Mouse (Mus musculus) G1E (cell line): ENCODE data around the gene Ccdc77. TPM values are rescaled to one million over a fixed set of nuclear protein-coding genes. Genes with fewer than 3 reads are reported as not detected.
A peak's percentile ranks its signal among the peaks of the same experiment; 100 is the strongest.

Experiments used
- ATAC-seq: 2 replicates; pipeline ENCODE4 v1.8.0; 2016; ENCODE audit warnings: mild to moderate bottlenecking; ENCODE audit not compliant: insufficient number of reproducible peaks, poor library complexity, low FRiP score, severe bottlenecking; ENCODE audit errors: extremely low read depth
- DNase-seq: peaks from one replicate; pipeline ENCODE4 v3.0.0; 2012; ENCODE audit warnings: low spot score
- H3K27me3 ChIP-seq: 2 replicates; pipeline ENCODE4 v1.6.1; 2012; ENCODE audit warnings: mild to moderate bottlenecking, low read length, inconsistent platforms; ENCODE audit not compliant: insufficient read depth
- H3K36me3 ChIP-seq: replicated peaks from 2 replicates; pipeline ENCODE3; 2012; ENCODE audit warnings: mild to moderate bottlenecking, inconsistent platforms
- H3K4me1 ChIP-seq: 2 replicates; pipeline ENCODE4 v1.6.1; 2012; ENCODE audit warnings: low read depth, low read length, inconsistent platforms, mixed read lengths; ENCODE audit not compliant: insufficient read depth
- H3K4me3 ChIP-seq: 2 replicates; pipeline ENCODE4 v1.5.1; 2012; ENCODE audit warnings: low read depth, mild to moderate bottlenecking, inconsistent platforms, low read length, moderate library complexity, mixed read lengths
- H3K9me3 ChIP-seq: replicated peaks from 2 replicates; pipeline ENCODE4 v1.6.1; 2012; ENCODE audit warnings: inconsistent platforms
- CTCF ChIP-seq: IDR thresholded peaks from 2 replicates; pipeline ENCODE4 v1.5.1; 2012; ENCODE audit warnings: low read depth, low read length, inconsistent platforms, mixed read lengths
- GATA1 ChIP-seq: IDR thresholded peaks from 2 replicates; pipeline ENCODE4 v1.6.1; 2012; ENCODE audit warnings: borderline replicate concordance, low read length, inconsistent platforms, mixed read lengths
- GATA2 ChIP-seq: IDR thresholded peaks from 2 replicates; pipeline ENCODE4 v1.6.1; 2012; ENCODE audit warnings: low read depth, low read length, inconsistent platforms, borderline replicate concordance
- POLR2AphosphoS5 ChIP-seq: IDR thresholded peaks from 2 replicates; pipeline ENCODE4 v1.6.1; 2012; ENCODE audit warnings: low read depth, low read length, inconsistent platforms; ENCODE audit not compliant: insufficient replicate concordance
- TAL1 ChIP-seq: conservative IDR thresholded peaks from 2 replicates; pipeline ENCODE4 v1.6.1; 2012; ENCODE audit warnings: low read depth, low read length, inconsistent platforms, mixed read lengths
- polyA plus RNA-seq: library from polyadenylated mRNA; stranded (reverse); fragments of >175 nt; gene quantifications from 2 replicates; pipeline ENCODE4 v1.2.3, GENCODE M21; 2012
- total RNA-seq, 2 experiments: library from RNA; stranded (forward) in 1 of 2; stranded (reverse) in 1 of 2; fragments of 200-1000 nt in 1 of 2; fragments of >200 nt in 1 of 2; fragmentation: Nextera tagmentation in 1 of 2; gene quantifications; 2 replicates each; pipeline ENCODE4 v1.2.3; 2014 to 2017

The Ccdc77 gene
- total and polyA plus RNA-seq, 3 experiments = 3.4 to 33.6 (median 31.9) TPM

DNA sequence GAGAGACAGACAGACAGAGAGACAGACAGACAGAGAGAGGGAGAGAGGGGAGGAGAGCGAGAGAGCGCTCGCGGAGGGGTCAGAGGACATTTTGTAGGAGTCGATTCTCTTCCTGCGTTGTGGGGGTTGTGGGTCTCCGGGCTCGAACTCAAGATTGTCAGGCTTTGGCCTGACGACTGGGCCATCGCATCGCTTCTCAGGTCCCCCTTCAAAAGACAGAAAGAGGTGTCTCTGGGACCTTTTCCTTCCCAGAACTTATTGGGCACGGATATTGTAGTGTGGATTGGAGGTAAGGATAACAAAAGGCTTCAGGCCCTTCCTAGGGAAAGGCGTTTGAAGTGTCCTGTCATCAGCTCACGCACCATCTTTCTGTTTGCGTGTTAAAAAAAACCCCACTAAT lies 877 bp upstream of the Ccdc77 start:
- TF ChIP-seq TAL1 (no peak), GATA1 (no peak), GATA2 (no peak), CTCF (no peak)
- Histone ChIP-seq H3K4me1 (peaks cover 13% of the 10 kb centered on the region), H3K9me3 (no peaks in the 10 kb centered on the region), H3K36me3 (peaks cover 34% of the 10 kb centered on the region), H3K27me3 (no peaks in the 10 kb centered on the region), H3K4me3 (peak overlapping the region; percentile 90)
- ATAC-seq = no peak
- no peak for DNase-seq

DNA sequence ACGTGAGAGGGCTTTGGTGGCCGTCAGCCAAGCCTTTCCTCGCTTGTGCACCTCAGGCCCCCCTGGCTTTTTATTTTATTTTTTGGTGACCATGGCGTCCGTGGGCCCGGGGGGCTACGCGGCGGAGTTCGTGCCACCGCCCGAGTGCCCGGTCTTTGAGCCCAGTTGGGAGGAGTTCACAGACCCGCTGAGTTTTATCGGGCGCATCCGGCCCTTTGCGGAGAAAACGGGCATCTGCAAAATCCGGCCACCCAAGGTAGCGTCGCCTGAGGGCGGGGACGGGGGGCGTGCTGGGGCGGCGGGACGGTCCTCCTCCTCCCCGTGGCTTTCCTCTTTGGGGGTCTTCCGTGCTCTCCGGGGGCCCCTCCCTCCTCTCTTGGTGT lies 340 bp upstream of the Ccdc77 start:
- no peak for TF ChIP-seq CTCF
- TF ChIP-seq TAL1 = no peak
- TF ChIP-seq POLR2AphosphoS5 = no peak
- TF ChIP-seq GATA1 = no peak
- no peak for TF ChIP-seq GATA2
- H3K4me1 ChIP-seq = peaks cover 13% of the 10 kb centered on the region
- no peaks in the 10 kb centered on the region for H3K9me3 ChIP-seq
- H3K4me3 ChIP-seq = peak overlapping the region; percentile 90
- no peak for DNase-seq
- no peaks in the 10 kb centered on the region for H3K27me3 ChIP-seq
- peaks cover 30% of the 10 kb centered on the region for H3K36me3 ChIP-seq
- ATAC-seq = no peak

DNA sequence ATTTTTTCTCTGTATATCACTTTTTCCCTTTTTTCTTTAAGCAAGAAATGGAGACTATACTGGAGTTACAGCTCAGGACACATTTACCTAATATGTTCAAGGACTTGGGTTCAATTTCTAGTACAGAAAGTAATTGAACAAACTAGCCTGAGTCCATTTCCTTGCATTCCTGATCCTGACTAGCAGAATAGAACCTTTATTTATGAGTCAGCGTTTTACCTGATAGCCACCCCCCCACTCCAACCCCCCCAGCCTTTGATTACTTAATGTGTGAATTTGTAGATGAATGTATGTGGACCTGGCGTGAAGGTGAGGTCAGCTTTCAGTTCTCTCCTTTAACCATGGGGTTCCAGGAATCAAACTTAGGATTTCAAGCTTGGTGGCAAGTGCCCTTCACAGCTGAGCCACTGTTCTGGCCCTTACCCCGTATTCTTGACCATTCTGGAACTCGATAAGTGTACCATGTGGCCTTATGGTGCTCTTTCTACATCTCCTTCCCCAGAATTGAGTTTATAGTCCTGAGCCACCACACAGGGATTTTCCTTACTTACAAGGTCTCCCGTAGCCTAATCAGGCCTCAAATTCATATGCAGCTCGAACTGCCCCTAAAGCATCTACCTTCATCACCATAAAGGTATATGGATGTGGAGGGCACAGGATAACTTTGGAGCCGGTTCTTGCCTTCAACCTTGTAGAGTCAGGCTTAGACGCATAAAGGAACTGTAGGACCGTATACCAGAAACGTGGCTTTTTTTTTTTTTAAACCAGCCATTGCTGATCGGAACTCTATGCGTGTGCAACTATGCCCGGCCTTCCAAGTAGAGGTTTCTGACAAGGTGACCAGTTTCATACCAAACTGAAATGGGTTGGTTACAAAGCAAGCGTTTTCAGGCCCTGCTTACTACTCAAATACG lies 1.1 kb downstream of the Ccdc77 start:
- no peak for DNase-seq
- H3K4me3 ChIP-seq = peak overlapping the region; percentile 90
- no peak for ATAC-seq
- TF ChIP-seq GATA1 (no peak), POLR2AphosphoS5 (no peak), CTCF (no peak), TAL1 (no peak), GATA2 (no peak)
- no peaks in the 10 kb centered on the region for H3K27me3 ChIP-seq
- no peaks in the 10 kb centered on the region for H3K9me3 ChIP-seq
- H3K36me3 ChIP-seq = peaks cover 15% of the 10 kb centered on the region
- H3K4me1 ChIP-seq = peaks cover 14% of the 10 kb centered on the region

DNA sequence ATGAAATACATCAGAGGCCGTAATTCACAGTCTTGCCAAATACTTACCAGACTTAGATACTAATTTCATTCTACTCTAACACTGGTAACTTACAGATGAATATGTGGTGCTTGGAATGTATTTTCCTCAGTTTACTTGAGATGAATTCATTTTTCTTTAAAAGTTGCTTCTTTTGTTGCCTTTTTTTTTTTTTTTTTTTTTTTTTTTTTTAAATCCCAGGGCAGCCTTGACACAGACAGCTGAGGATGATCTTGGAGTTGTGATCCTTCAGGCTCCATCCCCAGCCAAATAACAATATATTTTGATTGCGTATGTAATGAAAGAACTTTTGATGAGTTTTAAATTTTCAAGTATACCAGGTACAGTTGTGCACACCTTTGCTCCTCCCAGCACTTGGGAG lies 2.0 kb downstream of the Ccdc77 start:
- Histone ChIP-seq H3K36me3 (peaks cover 6% of the 10 kb centered on the region), H3K9me3 (no peaks in the 10 kb centered on the region), H3K4me1 (peaks cover 17% of the 10 kb centered on the region), H3K4me3 (no peak overlapping the region; the same call in 1 of the 2 replicates), H3K27me3 (no peaks in the 10 kb centered on the region)
- no peak for TF ChIP-seq TAL1
- no peak for TF ChIP-seq CTCF
- no peak for TF ChIP-seq GATA2
- TF ChIP-seq GATA1 = no peak
- TF ChIP-seq POLR2AphosphoS5 = no peak
- ATAC-seq (no peak), DNase-seq (no peak)

DNA sequence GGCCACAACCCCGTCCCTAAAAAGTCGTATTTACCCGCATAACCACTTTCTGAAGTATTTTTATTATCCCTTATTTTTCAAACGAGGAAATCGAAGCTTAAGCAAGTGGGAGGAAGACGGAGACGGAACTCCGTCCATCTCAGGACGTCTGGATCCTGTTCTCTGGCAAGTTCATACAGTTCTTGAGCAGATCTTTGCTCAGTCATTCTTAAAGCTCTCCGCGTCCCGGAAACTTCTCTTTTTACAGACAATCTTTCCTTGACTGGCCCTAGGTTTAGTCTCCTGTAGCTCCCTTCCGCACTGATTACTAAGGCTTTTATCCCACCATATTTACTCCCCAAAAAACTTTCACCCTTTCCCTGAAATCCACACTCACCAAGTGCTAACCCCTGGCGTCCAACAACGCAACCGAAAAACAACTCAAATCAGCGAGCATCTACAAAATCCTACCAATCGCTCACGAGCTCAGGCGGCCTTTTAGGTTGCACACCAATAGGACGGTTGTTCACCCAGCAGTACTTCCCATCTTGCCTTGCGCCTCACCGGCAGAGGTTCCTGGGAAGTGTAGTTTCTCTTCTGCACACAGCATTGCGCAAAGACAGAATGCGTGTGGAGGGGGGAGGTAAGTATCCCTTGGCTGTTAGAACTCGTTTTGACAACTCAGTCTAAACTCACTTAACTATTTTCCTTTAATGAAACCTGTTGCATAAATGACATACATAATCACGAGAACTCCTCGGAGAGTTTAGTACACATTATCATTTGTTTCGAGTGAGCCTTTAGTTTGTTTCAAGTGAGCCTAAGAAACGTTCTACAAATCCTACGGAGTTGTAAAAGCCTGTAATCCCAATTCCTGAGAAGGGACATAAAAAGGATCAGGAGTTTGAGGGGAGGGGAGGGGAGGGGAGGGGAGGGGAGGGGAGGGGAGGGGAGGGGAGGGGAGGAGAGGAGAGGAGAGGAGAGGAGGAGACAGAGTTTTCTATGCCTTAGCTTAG lies 6.9 kb downstream of the Ccdc77 start:
- H3K9me3 ChIP-seq = no peaks in the 10 kb centered on the region
- no peak for TF ChIP-seq GATA2
- TF ChIP-seq GATA1 = no peak
- no peak for TF ChIP-seq POLR2AphosphoS5
- TF ChIP-seq TAL1 = no peak
- TF ChIP-seq CTCF = no peak
- ATAC-seq (peak; percentile 99), DNase-seq (peak; percentile 79)
- H3K4me3 ChIP-seq = peak overlapping the region; percentile 71
- H3K27me3 ChIP-seq = no peaks in the 10 kb centered on the region
- H3K36me3 ChIP-seq = peaks cover 23% of the 10 kb centered on the region
- peaks cover 9% of the 10 kb centered on the region for H3K4me1 ChIP-seq

DNA sequence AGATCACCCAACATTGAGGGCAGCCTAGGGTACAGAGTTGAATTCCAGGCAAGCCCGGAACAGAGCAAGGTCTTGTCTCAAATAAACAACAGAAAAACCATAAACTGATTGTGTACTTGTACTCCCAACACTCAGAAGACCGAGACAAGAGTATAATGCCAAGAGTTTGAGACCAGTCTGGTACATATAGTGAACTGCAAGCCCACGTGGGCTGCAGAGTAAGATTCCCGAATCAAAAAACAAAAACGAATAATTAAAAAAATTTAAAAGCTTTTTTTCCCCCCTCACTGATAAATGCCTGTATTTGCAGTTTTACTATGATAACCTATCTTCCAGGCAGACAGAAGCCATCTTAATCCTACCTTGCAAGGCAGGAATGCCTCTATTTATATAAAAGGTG lies 7.7 kb downstream of the Ccdc77 start:
- Histone ChIP-seq H3K9me3 (no peaks in the 10 kb centered on the region), H3K27me3 (no peaks in the 10 kb centered on the region), H3K4me3 (peak overlapping the region; percentile 71), H3K4me1 (peaks cover 9% of the 10 kb centered on the region), H3K36me3 (peaks cover 29% of the 10 kb centered on the region)
- no peak for ATAC-seq
- DNase-seq = no peak
- TF ChIP-seq CTCF = no peak
- TF ChIP-seq GATA1 = no peak
- no peak for TF ChIP-seq GATA2
- no peak for TF ChIP-seq TAL1
- no peak for TF ChIP-seq POLR2AphosphoS5
